Mouse (Mus musculus): ENCODE measurements around the gene Etfa. TPM values are rescaled to one million over a fixed set of nuclear protein-coding genes. Genes with fewer than 3 reads are reported as not detected.
A peak's percentile ranks its signal among the peaks of the same experiment; 100 is the strongest.

The Etfa gene
- total RNA-seq (2021): 100 to 1,000 TPM; 260 to 304 TPM
- long read RNA-seq, experiment 1, transcript Etfa-201 (12 exons, 1,392 nt): major isoform, 215 of 250 reads
- long read RNA-seq, experiment 1, partial matches to known transcripts: 26 of 250 reads
- long read RNA-seq, experiment 1, other reads (novel, unspliced or antisense): 9 of 250 reads
- long read RNA-seq, experiment 2, transcript Etfa-201 (12 exons, 1,392 nt): major isoform, 227 of 252 reads
- long read RNA-seq, experiment 2, partial matches to known transcripts: 12 of 252 reads
- long read RNA-seq, experiment 2, other reads (novel, unspliced or antisense): 13 of 252 reads

DNA sequence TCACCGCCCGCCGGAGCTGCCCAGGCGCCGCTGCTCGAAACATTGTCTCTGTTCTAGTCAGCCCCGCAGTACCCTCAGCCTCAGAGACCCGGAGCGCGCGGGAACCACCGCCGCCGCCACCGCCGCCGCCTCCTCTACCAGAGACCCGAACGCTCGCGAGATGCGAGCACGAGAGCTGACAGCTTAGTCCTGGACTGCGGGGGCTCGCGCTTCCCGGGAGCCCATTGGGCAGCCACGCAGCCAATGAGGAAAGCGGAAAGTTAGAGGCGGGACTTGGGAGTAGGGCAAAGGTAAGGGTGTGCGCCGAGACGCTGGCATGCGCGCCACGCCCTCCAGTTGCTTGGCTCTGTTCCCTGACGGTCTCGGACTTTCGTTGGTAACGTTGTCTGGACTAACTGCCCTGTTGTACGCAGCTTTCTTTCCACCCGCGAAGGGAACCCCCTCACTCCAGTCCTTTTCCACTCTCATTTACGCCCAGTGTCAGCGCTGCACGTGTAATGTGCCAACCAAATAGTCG lies at the start of gene Etfa:
Gene Etfa (minus strand): TSS at position 217 of the 517 bp plus-strand sequence.
- DNase-seq (ENCODE audit: low spot score): peak; percentile 96

DNA sequence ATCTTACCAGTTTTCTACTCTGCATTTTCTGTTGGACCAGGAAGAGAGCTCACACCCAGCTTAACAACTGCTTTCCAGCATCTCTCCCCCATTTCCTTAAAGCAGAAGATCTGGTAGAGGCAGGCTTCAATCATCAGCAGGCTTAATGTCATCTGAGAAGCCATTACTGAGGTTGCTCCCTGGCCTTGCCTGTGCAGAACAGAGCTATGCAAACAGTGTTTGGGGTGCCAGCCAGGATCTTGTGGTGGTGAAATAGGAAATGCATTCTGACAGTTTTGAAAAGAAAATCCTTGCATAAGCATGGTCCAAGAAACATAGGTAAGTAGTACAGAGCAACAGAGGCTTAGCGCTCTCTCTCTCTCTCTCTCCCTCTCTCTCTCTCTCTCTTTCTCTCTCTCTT lies 48.9 kb upstream of the Etfa start:
- DNase-seq (ENCODE audit: low spot score): no peak

DNA sequence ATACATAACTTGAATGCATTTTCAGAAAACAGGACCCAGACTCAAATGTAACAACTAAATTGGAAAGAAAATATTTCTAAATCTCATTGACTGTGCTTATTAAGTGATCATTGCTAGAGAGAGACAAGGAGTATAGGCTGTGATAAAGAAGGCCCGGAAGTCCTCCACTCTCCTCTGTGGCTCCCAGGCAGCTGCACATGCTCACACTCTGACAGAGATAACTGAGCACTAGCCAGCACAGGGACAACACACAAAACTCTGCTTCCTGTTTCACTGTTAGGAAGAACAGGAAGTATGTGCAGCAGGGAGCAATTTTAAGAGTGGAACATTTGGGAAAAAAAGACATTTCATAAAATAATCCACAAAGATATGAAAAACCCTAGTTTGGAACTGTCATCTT lies 42.9 kb upstream of the Etfa start:
- no peak for DNase-seq (ENCODE audit: low spot score)

DNA sequence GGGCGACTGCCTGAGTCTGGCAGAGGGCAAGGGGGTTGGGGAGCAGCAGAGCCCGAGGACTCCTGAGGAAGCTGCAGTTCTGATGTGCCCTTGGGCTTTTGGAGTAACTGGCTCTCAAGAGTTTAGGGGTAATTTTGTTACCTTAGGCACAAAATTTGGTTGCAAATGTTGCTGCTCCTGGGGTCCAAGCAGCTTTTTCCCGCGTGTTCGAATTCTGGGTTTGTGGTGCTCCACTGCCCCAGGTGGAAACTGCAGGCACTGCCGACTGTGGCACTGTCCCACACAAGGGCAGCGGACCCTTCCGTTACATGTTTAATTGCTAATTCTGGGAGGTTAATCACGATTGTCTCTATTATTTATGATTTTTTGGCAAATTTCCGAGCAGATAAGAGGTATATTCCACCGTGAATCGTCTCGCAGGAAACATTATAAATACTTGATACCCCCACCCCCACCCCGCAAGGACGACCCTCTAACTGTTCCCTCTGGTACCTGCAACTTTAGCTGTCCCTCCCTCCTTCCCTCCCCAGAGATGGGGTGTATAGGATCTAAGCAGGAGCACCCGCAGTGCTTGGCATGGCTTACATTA lies 37.4 kb upstream of the Etfa start:
- DNase-seq (ENCODE audit: low spot score): no peak

DNA sequence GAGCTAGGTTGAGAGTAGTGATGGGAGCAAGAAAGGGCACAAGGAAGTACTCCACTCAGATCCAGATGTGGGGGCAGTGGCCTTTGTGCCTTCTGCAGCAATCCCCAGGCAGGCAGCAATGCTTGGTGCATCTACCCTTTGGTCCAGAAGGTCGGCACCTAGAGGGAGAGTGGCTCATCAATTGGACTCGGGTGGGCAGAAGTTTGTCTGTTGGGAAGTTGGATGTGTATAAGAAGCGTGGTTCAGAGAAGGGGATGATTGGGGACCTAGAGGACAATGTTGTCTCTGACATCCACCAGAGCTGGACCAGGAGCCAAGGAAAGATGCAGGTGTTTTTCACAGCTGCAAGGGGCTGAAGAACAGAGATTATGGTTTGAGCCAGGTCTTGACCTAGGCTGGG lies 36.8 kb upstream of the Etfa start:
- DNase-seq (ENCODE audit: low spot score): no peak

DNA sequence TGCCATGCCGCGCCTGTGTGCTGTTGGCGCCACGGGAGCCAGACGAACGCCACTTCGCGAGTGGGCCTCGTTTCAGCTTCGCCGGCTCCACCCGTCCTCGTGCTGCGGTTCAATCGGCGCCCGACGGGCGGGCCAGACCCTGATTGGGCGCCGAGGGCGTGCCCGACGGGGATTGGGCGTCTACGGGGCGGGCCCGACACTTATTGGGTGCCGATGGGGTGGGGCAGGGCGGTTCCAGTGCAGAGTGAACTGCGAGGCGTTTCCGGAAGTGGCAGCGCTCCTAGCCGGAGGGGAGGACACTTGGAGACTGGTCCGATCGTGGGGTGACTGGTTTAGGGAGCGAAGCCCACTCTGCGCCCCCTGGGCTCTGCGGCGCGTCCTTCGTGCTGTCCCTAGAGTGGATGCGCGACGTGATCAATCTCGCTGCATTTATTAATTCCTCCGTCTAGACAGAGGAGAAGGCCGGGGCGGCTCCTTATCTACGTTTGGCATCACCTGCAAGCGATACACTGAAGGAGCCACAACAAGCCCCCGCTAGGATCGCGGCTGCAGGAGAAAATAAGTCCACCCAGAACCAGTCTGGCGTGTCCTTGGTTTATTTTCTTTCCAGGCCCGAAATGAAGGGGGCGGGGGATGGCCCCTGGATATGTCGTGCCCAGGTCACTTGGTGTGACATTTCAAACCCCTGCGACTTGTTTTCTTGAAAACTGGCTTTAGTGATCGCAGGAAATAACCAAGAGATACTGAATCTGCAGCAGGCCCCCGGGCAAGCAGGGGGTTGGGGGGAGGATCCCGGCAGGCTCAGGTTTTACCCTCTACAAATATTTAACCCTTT lies 34.4 kb upstream of the Etfa start:
- peak; percentile 35 for DNase-seq (ENCODE audit: low spot score)

DNA sequence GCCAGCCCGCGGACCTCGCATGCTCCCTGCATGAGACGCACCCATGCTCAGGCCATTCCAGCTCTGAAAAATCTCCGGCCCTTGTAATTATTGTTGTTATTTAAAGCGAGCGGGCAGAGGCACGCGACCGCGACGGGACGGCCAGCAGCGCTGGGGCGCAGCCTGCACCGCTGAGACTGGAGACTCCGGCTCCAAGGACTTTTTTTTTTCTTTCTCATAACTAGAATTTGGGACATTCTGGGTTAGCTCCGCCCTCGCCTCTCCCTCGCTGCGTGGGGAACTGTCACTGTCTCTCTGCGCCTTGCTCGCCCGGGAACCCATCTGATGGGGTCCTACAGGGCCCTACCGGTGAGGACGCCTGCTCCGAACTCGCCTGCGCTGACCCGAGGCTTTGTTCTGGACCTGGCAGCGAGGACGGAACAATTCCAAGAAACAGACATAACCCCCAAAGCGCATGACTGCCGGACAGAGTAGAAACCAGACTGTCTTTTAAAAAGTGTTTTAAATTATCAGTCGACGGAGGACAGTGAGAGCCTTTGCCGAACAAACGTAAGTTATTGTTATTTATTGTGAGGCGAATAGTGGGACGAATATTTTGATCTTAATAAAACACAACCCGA lies 33.6 kb upstream of the Etfa start:
- no peak for DNase-seq (ENCODE audit: low spot score)

DNA sequence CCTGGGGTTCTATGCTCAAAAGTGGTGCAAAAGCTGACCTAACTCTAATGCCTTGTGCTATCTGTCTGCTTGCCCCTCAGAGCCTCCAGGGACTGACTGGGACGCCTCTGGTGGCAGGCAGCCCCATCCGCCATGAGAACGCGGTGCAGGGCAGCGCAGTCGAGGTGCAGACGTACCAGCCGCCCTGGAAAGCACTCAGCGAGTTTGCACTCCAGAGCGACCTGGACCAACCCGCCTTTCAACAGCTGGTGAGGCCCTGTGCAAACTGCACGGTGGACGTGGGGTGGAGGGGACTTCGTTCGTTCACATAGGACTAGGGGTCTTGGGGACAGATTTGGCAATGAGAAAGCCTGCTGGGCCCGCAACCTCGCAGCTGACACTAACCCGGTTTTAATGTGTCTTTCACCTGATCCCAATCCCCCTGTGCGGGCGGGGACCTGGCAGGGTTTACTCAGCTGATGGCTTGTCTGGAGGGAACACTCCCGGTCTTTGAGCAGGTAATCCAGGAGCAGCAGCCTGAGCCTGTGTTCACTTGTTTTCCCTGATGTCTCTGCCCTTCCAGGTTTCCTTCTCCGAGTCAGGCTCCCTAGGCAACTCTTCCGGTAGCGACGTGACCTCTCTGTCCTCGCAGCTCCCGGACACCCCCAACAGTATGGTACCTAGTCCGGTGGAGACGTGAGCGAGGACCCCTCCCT lies 33.0 kb upstream of the Etfa start:
- DNase-seq (ENCODE audit: low spot score): no peak

DNA sequence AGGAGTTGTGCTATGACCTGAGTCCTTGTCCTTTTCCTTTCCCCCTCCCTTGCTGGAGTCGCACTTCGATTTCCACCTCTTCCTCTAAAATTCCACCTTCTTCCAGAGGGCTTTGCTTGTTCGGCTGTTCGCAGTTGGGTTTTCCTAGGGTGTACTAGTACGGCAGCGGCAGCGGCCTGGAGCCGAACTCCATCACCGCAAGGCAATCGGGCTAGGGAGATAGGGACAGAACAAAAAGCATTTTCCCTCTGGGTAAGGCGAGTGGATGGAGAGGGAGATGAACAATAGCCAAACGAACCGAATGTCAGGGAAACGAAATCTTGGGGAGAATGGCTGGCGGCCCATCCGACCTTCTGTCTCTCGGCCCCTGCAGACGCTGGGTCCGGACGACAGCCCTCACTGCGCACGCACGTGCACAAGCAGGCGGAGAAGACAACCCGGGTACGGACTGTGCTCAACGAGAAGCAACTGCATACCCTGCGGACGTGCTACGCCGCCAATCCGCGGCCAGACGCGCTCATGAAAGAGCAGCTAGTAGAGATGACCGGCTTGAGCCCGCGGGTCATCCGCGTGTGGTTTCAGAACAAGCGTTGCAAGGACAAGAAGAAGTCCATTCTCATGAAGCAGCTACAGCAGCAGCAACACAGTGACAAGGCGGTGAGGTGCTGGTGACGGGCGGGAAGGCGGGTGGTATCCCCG lies 31.8 kb upstream of the Etfa start:
- DNase-seq (ENCODE audit: low spot score): peak; percentile 34

DNA sequence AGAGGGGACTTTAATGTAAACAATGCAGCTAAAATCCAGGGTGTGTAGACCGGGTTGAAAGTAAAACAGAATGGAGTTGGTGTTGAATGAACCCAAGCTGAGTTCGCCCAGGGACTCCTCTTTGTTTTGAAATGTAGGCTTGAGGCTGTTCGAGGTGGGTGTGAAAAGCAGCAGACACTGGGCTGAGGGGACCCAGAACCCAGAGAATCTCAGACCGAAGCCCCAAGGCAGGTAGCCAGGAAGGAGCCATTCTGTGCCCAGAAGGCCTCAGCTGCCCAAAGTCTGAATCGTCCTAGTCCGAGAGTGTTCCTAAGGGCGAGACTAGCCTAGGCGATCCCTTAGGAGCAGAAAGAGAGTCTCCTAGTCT lies 31.3 kb upstream of the Etfa start:
- DNase-seq (ENCODE audit: low spot score): no peak

DNA sequence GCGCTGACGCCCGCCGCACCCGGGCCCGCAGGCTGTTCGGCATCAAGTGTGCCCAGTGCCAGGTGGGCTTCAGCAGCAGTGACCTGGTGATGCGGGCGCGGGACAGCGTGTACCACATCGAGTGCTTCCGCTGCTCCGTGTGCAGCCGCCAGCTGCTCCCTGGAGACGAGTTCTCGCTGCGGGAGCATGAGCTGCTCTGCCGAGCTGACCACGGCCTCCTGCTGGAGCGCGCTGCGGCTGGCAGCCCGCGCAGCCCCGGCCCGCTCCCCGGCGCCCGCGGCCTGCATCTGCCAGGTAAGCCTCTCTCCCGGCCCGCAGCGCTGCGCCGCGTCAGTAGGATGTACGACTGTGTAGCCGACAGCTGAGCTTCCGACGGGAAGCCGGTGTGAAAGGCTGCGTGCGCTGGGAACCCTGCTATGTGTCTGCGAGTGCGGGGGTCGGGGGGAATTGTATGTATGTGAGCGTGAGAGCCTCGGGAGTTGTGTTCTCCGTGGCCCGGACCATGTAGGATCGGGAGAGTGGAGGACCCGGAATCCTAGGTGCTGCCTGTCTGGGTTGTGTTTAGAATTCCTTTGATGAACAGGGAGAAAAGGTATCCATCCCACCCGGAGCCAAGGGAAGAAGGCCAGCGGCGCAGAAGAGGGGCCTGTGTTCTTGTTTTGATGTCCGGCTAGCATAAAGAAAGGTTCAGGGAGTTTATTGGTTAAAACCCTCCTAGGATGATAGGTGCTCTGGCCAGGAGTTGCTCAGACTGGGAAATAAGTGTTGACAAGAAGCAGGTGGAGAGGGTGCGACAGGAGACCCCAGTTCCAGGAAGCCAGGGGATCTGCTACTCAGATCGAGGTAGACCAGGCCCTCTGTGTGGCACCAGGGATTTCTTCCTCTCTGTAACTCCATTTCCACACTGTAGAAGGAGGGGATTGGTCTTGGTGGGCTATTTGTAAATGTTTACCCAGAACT lies 30.6 kb upstream of the Etfa start:
- DNase-seq (ENCODE audit: low spot score): no peak

DNA sequence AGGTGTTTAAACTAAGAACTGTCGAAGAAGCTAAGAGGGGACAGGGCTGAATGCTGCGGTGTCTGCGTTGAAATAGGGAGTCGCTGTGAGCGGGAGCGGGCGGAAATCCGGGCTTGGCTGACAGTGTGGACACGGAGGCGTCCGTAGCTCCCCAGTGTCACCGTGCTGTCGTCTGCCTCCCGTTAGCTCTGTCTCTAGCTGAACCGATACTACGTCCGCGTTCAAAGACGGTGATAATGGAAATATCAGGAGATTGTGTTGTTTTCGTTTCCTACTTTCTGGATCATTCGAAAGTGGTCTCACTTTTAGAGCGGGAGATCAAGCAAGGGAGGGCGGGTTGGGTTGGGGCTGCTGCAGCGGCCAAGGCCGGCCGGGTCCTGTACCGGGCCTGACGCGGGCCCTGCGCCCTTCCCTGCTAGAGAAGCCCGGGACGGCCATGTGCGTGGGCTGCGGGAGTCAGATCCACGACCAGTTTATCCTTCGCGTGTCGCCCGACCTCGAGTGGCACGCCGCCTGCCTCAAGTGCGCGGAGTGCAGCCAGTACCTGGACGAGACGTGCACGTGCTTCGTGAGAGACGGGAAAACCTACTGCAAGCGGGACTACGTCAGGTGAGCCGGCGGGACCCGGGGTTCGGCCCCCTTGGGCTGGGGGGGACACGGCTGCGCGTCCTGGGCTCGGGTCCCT lies 29.8 kb upstream of the Etfa start:
- peak; percentile 22 for DNase-seq (ENCODE audit: low spot score)

DNA sequence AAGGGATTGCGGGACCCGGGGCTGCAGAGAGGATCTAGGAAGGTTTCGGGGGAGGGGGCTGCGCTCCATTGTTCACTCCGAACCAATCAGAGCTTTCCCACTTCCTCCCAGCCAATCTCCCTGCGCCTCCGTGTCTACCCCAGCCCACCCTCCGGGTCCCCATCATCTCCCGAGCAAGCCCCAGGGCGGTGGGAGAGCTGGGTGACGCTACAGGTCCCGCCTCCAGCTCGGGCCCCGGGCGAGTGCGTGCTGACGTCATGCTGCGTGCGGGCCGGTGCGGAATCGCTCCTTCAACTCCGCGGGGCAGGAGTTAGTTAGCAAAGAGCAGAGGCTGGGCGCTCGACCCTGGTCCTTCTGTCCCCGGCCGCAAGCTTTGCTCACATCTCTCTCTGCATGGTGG lies 28.8 kb upstream of the Etfa start:
- peak; percentile 24 for DNase-seq (ENCODE audit: low spot score)

DNA sequence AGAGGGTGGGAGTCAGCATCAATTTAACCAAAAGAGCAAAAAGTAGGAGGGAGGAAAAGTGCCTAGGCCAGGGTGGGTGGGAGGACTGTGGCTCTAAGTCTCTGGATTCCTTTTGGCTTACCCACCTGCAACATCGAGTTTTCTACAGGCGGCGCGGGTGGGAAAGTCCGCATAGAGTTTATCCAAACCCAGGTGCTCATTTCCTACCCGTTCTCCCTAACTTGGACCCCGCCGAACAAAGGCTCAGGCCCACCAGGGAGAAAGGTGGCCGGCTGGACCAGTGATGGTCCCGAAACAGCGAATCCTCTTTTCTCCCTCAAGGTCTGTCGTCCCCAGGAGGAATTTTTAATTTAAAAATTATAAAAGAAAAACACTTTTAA lies 28.3 kb upstream of the Etfa start:
- DNase-seq (ENCODE audit: low spot score): no peak

DNA sequence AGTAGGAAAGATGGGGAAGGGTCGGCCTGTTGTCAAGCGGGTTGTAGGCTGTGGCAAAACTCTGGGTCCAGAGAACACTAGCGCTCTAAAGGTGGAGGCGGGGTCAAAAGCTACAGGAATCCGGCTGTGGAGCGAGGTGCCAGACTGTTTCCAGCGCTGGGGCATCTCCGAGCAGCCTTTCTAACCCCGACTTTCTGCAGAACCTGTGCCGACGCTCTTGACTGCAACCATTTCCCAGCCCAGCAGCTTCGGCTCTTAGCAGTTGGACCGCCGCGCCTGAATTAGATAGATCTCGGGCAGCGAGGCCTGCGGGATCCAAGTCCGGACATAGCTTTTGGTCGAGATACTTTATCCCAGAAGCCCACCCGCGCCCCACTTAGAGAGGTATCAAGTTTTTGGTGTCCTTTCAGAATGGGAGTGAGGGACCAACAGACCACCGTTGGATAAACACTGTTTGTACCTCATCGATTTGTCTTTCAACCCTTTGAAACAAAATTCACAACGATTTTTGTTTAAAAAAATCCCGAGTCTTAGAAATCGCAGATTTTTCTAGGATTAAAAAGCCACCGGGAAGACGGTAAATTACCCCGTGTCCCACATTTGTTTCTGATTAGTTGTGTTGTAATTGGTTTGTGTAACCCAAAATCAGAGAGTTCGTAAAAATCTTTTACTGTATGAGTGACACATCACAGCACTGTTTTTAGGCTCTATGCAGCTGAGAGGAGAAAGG lies 27.8 kb upstream of the Etfa start:
- DNase-seq (ENCODE audit: low spot score): no peak

DNA sequence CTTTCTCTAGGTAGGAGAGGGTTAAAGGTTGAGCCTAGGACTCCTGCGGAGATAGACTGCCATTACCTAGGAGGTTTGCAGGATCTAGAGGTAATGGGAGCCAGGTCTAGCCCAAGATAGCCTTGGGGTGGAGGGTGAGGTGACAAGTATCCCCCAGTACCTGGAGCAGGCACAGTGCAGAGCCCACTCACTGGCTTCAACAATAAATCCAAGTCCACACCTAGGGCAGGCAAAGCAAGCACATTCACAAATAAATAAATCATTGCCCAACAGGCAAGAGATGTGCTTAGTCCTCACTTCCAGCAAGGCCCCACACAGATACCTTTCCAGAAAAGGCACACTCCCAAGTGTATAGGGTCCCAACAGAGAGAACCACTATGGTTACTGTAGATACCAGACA lies 27.0 kb upstream of the Etfa start:
- no peak for DNase-seq (ENCODE audit: low spot score)

DNA sequence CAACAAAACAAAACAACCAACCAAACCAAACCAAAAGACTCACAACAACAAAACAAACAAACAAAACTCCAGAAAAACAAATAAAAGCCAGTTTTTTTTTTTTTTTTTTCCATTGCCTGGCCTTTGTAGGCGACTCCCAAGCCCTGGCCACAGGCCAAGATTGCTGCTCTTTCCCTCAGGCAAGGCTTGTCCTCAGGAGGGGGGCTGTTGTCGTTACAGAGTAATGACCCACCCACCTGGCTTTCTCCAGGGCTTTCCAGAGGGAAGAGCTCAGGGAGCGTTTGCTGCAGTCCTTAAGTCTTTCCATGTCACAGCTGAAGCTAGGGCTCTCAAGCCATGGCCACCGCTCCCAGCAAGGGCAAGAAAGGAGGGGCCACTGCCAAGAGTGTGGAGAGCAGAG lies 26.3 kb upstream of the Etfa start, which contains the start of gene Isl2:
Gene Isl2 (plus strand): TSS at position 296 of the 400 bp plus-strand sequence.
- no peak for DNase-seq (ENCODE audit: low spot score)

DNA sequence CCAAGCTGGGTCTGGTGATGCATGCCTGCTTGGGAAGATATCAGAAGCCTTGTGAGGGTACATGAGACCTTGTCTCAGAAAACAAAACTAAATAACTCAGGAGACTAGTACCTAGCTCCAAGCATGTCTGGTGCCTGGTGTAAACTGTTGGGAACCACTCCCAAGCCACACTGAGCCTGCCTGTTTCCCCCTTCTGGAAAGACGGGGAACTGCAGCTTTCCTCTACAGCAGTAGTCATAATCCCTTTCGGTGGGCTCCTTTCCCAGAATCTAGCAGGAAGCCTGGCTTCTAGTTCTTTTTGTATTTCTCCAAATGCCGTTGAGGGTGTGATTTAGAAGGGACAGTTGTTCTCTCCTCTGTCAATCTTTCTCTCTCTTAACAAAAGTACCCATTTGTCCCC lies 23.9 kb upstream of the Etfa start:
- peak; percentile 68 for DNase-seq (ENCODE audit: low spot score)
